Mouse (Mus musculus) thymus, postnatal 10 days (tissue): ENCODE data around the gene Cdhr3.

Experiments used
- DNase-seq, 2 experiments: peaks; one replicate each; pipeline ENCODE4 v3.0.0; 2021; ENCODE audit warnings: low spot score in 2 of 2

Cdhr3 gene

GRCm38 (mm10) chr12:33005858-33006257 lies 86.8 kb downstream of the Cdhr3 start:
- no peak for DNase-seq

GRCm38 (mm10) chr12:33003339-33003965 lies 89.2 kb downstream of the Cdhr3 start:
- DNase-seq, result no peak

GRCm38 (mm10) chr12:33000402-33000801 lies 92.3 kb downstream of the Cdhr3 start:
- no peak for DNase-seq

DNA sequence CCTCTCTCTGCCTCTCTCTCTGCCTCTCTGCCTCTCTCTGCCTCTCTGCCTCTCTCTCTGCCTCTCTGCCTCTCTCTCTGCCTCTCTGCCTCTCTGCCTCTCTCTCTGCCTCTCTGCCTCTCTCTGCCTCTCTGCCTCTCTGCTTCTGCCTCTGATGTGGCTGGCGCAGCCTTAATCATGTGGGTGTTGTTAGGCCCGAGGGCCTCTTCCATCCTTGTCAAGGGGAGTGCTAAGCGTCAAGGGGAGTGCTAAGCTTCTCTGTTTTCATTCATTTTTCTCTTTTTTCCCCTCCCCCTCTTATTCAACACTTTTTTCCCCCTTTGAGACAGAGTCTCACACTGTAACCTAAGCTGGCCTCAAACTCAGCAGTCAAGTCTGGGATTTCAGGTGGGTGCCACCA lies 92.9 kb downstream of the Cdhr3 start:
- DNase-seq, result peak; percentile 18 to 27

DNA sequence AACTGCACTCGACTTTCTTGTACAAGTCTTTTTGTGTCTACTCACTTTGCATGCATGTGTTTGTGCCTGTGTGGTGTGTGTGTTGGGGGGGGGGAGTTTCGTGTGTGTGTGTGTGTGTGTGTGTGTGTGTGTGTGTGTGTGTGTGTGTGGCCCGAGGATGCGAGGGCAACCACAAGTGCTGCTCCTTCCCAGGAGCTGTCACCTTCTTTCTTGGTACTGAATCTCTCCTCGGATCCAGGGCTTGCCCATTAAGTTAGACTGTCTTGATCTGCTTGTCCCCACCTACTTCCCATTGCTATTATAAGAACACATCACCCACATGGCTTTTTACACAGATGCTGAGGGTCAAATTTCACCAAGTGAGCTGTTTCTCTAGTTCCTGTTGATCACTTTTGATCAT lies 93.9 kb downstream of the Cdhr3 start:
- no peak for DNase-seq

GRCm38 (mm10) chr12:32995081-32995834 lies 97.4 kb downstream of the Cdhr3 start:
- DNase-seq, result no peak

DNA sequence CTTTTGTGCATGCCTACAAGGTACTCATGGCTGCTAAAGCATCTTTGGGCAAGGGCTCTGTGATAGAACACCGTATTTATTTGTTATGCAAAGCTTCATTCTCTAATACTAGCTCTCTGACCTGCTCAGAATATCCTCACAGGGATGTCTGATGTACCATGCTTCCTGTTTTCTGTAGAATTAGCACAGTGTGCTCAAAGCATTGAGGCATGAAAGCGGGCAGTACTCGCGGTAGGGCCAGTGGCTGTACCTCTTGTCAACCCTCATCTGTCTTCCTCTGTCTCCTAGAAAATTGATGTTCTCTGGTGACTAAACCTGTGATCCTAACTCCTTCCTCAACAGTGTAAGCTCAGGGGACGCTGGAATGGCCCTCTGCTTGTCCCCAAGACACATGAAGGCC lies 98.6 kb downstream of the Cdhr3 start:
- no peak for DNase-seq

- DNase-seq, result no peak
Measured at GRCm38 (mm10) chr12:32989731-32990130, 102.9 kb downstream of the Cdhr3 start.

GRCm38 (mm10) chr12:32986284-32986683 lies 106.4 kb downstream of the Cdhr3 start:
- no peak for DNase-seq
